Comparison of ENCODE assay signal across 26 mouse cellular contexts in the genomic region with DNA sequence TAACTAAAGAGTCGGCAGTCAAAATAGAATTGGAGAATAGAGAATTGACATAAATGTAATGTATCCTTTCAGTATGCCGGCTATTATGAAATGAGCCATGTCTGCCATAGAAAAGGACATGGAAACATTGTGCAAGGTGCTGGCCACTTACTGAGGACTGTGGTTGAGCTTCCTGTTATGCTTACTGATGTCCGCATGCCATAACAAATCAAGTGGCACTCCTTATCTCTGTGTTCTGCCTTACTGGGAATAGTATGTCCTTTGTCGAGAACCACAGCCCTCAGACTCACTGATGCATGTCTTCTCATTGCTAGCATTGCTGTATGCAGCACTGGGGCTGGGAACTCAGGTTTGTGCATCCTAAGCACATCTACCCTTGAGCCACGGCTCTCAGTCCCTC.
DNase-seq lines count a peak whose midpoint lies in the region; ATAC-seq lines count a peak whose summit lies in the region.
"Had no signal": no experiment of that assay in that cellular context is flagged by ENCODE, and none has a peak within 500 bp of the region (broad histone marks: within the 10 kb centered on the region; RNA-seq: fewer than 3 reads in every experiment).

No protein-coding gene starts in this region.

- H3K27ac ChIP-seq in heart, embryonic 16.5 days (ENCODE audit: low read length): no peak overlapping the region
- H3K27ac ChIP-seq in heart, embryonic 10.5 days: no peak overlapping the region
- no peak overlapping the region for H3K27ac ChIP-seq in liver, embryonic 12.5 days
- H3K27ac ChIP-seq in hindbrain, embryonic 11.5 days (ENCODE audit: low read depth, low read length): no peak overlapping the region
- H3K27ac ChIP-seq: embryonic facial prominence, embryonic 13.5 days; forebrain, embryonic 12.5 days; heart, adult 2 months; hindbrain, embryonic 10.5 days; hindbrain, embryonic 15.5 days had no signal

- no peaks in the 10 kb centered on the region for H3K27me3 ChIP-seq in heart, embryonic 16.5 days (ENCODE audit: control insufficient read depth, insufficient read depth, low read length)
- no peaks in the 10 kb centered on the region for H3K27me3 ChIP-seq in heart, embryonic 10.5 days (ENCODE audit: insufficient read depth, poor library complexity, severe bottlenecking)
- no peaks in the 10 kb centered on the region for H3K27me3 ChIP-seq in megakaryocyte, embryonic 14.5 days (replicated peaks)
- no peaks in the 10 kb centered on the region for H3K27me3 ChIP-seq in liver, embryonic 12.5 days (replicated peaks)
- H3K27me3 ChIP-seq in hindbrain, embryonic 11.5 days (ENCODE audit: control insufficient read depth, insufficient read depth, low read length): no peaks in the 10 kb centered on the region
- H3K27me3 ChIP-seq: embryonic facial prominence, embryonic 13.5 days; forebrain, embryonic 12.5 days; heart, embryonic 12.5 days; hindbrain, embryonic 15.5 days had no signal

- no peak overlapping the region for H3K4me3 ChIP-seq in heart, embryonic 16.5 days (ENCODE audit: low read length)
- H3K4me3 ChIP-seq in heart, embryonic 10.5 days: no peak overlapping the region
- H3K4me3 ChIP-seq in megakaryocyte, embryonic 14.5 days (replicated peaks): peak overlapping the region; percentile 3
- H3K4me3 ChIP-seq in liver, embryonic 12.5 days: no peak overlapping the region
- no peak overlapping the region for H3K4me3 ChIP-seq in hindbrain, embryonic 11.5 days (ENCODE audit: low read depth, low read length)
- H3K4me3 ChIP-seq: embryonic facial prominence, embryonic 13.5 days; forebrain, embryonic 12.5 days; heart, adult 2 months; heart, embryonic 12.5 days; hindbrain, embryonic 10.5 days; hindbrain, embryonic 15.5 days had no signal

- no peaks in the 10 kb centered on the region for H3K36me3 ChIP-seq in heart, embryonic 16.5 days (ENCODE audit: control insufficient read depth, insufficient read depth)
- H3K36me3 ChIP-seq in heart, embryonic 10.5 days: no peaks in the 10 kb centered on the region
- no peaks in the 10 kb centered on the region for H3K36me3 ChIP-seq in megakaryocyte, embryonic 14.5 days (replicated peaks; ENCODE audit: low read length)
- no peaks in the 10 kb centered on the region for H3K36me3 ChIP-seq in liver, embryonic 12.5 days
- no peaks in the 10 kb centered on the region for H3K36me3 ChIP-seq in hindbrain, embryonic 11.5 days (ENCODE audit: control insufficient read depth, insufficient read depth, low read length)
- H3K36me3 ChIP-seq: embryonic facial prominence, embryonic 13.5 days; forebrain, embryonic 12.5 days; G1E; heart, embryonic 12.5 days; hindbrain, embryonic 10.5 days; hindbrain, embryonic 15.5 days had no signal

- WGBS in heart, embryonic 16.5 days: 60% methylated on average over 5 of the region's 5 CpGs
- WGBS in heart, embryonic 10.5 days: 72% methylated on average over 5 of the region's 5 CpGs
- 84% methylated on average over 5 of the region's 5 CpGs for WGBS in liver, embryonic 12.5 days (ENCODE audit: insufficient replicate concordance)
- WGBS in hindbrain, embryonic 11.5 days: 91% methylated on average over 5 of the region's 5 CpGs

- no peaks in the 10 kb centered on the region for H3K9me3 ChIP-seq in heart, embryonic 16.5 days (replicated peaks; ENCODE audit: control insufficient read depth, low read length)
- H3K9me3 ChIP-seq in heart, embryonic 10.5 days: no peaks in the 10 kb centered on the region
- peaks cover 71% of the 10 kb centered on the region for H3K9me3 ChIP-seq in megakaryocyte, embryonic 14.5 days
- H3K9me3 ChIP-seq in liver, embryonic 12.5 days (replicated peaks): 0 out of 2 replicates have a peak, but pooled peaks cover 7% of the 10 kb centered on the region
- no peaks in the 10 kb centered on the region for H3K9me3 ChIP-seq in hindbrain, embryonic 11.5 days (ENCODE audit: control insufficient read depth, low read length)
- H3K9me3 ChIP-seq: embryonic facial prominence, embryonic 13.5 days; forebrain, embryonic 12.5 days; heart, embryonic 12.5 days; hindbrain, embryonic 10.5 days; hindbrain, embryonic 15.5 days had no signal

- DNase-seq in heart, embryonic 10.5 days (ENCODE audit: low spot score): no peak
- DNase-seq in lung, postnatal 14 days: peak; percentile 7
- no peak for DNase-seq in layer of hippocampus, postnatal 14 days (ENCODE audit: low spot score in 2 of 2)
- DNase-seq in hindbrain, embryonic 11.5 days (ENCODE audit: low spot score): no peak
- DNase-seq: adrenal gland, adult 8-10 months; adrenal gland, postnatal 36 days; B cell, adult 2 months; cerebellum, adult 11 months; cerebellum, adult 8-10 months; cerebellum, postnatal 14 days; gastrocnemius, postnatal 10 days; heart, adult 2 months; heart, postnatal 14 days had no signal

- H3K4me2 ChIP-seq in heart, embryonic 16.5 days (ENCODE audit: low read depth, low read length): no peak overlapping the region
- no peak overlapping the region for H3K4me2 ChIP-seq in liver, embryonic 12.5 days
- no peak overlapping the region for H3K4me2 ChIP-seq in hindbrain, embryonic 11.5 days (replicated peaks; ENCODE audit: low read depth, low read length)
- H3K4me2 ChIP-seq: embryonic facial prominence, embryonic 13.5 days; forebrain, embryonic 12.5 days; heart, embryonic 12.5 days; hindbrain, embryonic 15.5 days had no signal

- 0 out of 2 replicates have a peak, but pooled peaks cover 2% of the 10 kb centered on the region for H3K4me1 ChIP-seq in heart, embryonic 16.5 days (ENCODE audit: control insufficient read depth, insufficient read depth, low read length)
- peaks cover 10% of the 10 kb centered on the region; the same call in 1 of the 2 replicates for H3K4me1 ChIP-seq in heart, embryonic 10.5 days
- no peaks in the 10 kb centered on the region for H3K4me1 ChIP-seq in megakaryocyte, embryonic 14.5 days
- no peaks in the 10 kb centered on the region for H3K4me1 ChIP-seq in liver, embryonic 12.5 days
- H3K4me1 ChIP-seq in hindbrain, embryonic 11.5 days (replicated peaks; ENCODE audit: control insufficient read depth, insufficient read depth, low read length): no peaks in the 10 kb centered on the region
- H3K4me1 ChIP-seq: embryonic facial prominence, embryonic 13.5 days; forebrain, embryonic 12.5 days; hindbrain, embryonic 10.5 days; hindbrain, embryonic 15.5 days had no signal

- no peak overlapping the region for H3K9ac ChIP-seq in heart, embryonic 16.5 days (ENCODE audit: low read length)
- H3K9ac ChIP-seq in liver, embryonic 12.5 days: no peak overlapping the region
- H3K9ac ChIP-seq in hindbrain, embryonic 11.5 days (ENCODE audit: low read depth, low read length): no peak overlapping the region
- H3K9ac ChIP-seq: embryonic facial prominence, embryonic 13.5 days; forebrain, embryonic 12.5 days; heart, embryonic 12.5 days; hindbrain, embryonic 15.5 days had no signal

- ATAC-seq in heart, embryonic 16.5 days (replicated peaks; ENCODE audit: extremely low read depth, insufficient read depth, low FRiP score): 0 out of 2 replicates have a peak, but pooled peaks have one; percentile 18
- peak; percentile 73 for ATAC-seq in granulocyte monocyte progenitor cell, adult 5-6 weeks (replicated peaks; ENCODE audit: poor library complexity, severe bottlenecking)
- ATAC-seq in liver, embryonic 12.5 days: no peak
- ATAC-seq in hindbrain, embryonic 11.5 days (ENCODE audit: low FRiP score): no peak
- ATAC-seq: activated CD4-positive, CD25-positive, alpha-beta regulatory T cell, adult 4 months; CD4-positive, CD25-positive, alpha-beta regulatory T cell, adult 4 months; forebrain, embryonic 16.5 days had no signal

Comparison
In these comparisons a context has a peak if more than half of its experiments do, and no peak if none do; other contexts are left out.
1. ATAC-seq: peak in heart, embryonic 16.5 days (single experiment) and granulocyte monocyte progenitor cell, adult 5-6 weeks (single experiment); none in liver, embryonic 12.5 days (single experiment) and hindbrain, embryonic 11.5 days (single experiment).